Mouse (Mus musculus) gastrocnemius, postnatal 4 days (tissue): ENCODE measurements around the gene Uqcc3. TPM values are rescaled to one million over a fixed set of nuclear protein-coding genes. Genes with fewer than 3 reads are reported as not detected.

ENCODE experiments used
- DNase-seq, 2 experiments: peaks; one replicate each; pipeline ENCODE4 v3.0.0; 2021 to 2022; ENCODE audit warnings: low spot score in 2 of 2, mixed read lengths in 2 of 2
- long read RNA-seq, 2 experiments: library from polyadenylated mRNA; stranded (forward); transcript quantifications; one replicate each; pipeline ENCODE4 v2.0.0; 2021
- total RNA-seq, 2 experiments: library from RNA; stranded (reverse); gene quantifications; 2 replicates each; pipeline ENCODE4 v1.2.3; 2021

Uqcc3 gene
- 10 to 100 TPM; 48.1 to 49.3 TPM for total RNA-seq
- long read RNA-seq, experiment 1, transcript Uqcc3-201 (2 exons, 821 nt): major isoform, 38 of 39 reads
- long read RNA-seq, experiment 1, partial matches to known transcripts: 0 of 39 reads
- long read RNA-seq, experiment 1, other reads (novel, unspliced or antisense): 1 of 39 reads
- long read RNA-seq, experiment 2, transcript Uqcc3-201 (2 exons, 821 nt): major isoform, 40 of 40 reads
- long read RNA-seq, experiment 2, partial matches to known transcripts: 0 of 40 reads
- long read RNA-seq, experiment 2, other reads (novel, unspliced or antisense): 0 of 40 reads

- peak; percentile 80 to 89 for DNase-seq
Observed at GRCm38 (mm10) chr19:8880311-8881033, at the start of gene Uqcc3. TSS of gene Uqcc3 (minus strand) at chr19:8880923.

GRCm38 (mm10) chr19:8930117-8930516, 49.4 kb upstream of the Uqcc3 start:
- DNase-seq: no peak

GRCm38 (mm10) chr19:8929224-8930088, 48.7 kb upstream of the Uqcc3 start, which contains the start of the genes Rom1 and Eml3:
TSS of gene Rom1 (minus strand) at chr19:8929356.
TSS of gene Eml3 (plus strand) at chr19:8929552.
- peak; percentile 80 to 90 for DNase-seq

- no peak for DNase-seq
Observed at GRCm38 (mm10) chr19:8928689-8929223, 48.0 kb upstream of the Uqcc3 start.

DNA sequence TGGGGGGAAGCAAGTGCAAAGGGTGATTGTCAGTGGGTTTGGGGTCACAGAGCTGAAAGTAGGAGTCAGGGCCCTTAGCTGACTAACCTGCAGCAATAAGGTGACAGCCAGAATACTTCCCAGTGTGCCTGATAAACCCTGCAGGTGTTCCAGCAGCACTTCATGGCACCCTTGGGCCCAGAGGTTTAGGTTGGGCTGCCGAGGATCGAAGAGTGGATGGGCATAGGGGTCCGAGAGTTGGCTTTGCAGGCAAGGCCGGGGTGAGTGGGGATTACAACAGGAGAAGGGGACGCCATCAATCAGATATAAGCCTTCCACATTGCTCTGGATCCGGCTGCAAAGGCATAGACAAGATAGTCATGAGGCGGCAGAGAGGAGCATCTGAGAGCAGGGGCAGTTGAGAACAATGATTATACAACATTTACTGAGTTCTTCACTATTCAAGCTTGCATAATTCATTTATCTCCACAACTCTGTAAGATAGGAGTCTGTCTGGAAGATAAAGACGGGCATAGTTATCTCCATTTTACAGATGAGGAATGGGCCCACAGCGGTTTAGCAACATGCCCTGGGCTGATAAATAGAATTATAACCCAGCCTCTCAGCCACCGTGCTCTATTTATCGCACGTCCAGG, 47.3 kb upstream of the Uqcc3 start:
- no peak for DNase-seq

- no peak for DNase-seq
Observed at GRCm38 (mm10) chr19:8926766-8927165, 46.0 kb upstream of the Uqcc3 start.

DNA sequence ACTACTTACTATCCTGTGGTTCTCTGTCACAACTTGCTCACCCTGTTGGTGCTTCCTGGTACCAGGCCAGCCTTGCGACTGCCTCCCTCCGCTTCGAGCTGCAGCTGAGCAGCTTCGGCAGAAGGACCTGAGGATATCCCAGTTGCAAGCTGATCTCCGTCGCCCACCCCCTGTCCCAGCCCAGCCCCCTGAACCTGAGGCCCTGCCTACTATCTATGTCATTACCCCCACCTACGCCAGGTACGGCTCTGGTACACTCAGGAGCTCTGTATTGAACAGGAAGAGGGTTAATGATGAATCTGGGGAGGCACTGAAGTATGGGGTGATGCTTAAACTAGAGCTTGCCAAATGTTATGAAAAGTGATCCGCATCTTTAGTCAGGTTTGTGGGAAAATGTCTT, 41.0 kb upstream of the Uqcc3 start:
- DNase-seq: no peak

GRCm38 (mm10) chr19:8920836-8921291, 40.1 kb upstream of the Uqcc3 start:
- DNase-seq: no peak

DNA sequence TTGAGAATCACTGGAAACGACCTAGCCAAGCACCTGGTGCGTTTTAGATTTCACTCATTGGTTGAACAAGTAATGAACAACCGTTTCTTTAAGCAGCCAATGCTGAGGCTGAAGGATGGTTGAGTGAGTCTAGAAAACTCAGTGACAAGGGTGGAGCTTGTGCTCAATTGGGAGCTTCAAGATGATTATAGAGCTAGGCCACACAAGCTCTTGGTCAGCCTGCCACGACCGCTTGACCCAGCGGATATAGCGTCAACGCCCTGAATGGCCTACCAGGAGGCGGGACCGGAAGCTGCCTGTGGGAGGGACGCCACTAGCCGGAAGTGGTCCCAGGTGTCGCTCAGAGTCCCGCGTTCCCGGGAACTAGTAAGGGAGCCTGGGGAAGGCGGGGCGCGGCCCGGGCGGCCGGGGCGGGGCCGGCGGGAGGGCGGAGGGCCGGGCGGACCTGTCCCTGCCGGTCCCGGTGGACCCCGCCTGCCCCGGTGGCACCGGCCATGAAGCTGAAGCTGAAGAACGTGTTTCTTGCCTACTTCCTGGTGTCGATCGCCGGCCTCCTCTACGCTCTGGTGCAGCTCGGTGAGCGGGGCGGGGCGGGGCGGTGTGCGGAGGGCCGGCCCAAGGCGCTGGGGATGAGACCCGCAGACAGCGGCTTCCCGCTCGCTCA, 39.5 kb upstream of the Uqcc3 start, which contains the start of gene B3gat3:
Gene B3gat3 (plus strand): TSS at position 302 of the 664 bp plus-strand sequence.
- peak; percentile 90 to 95 for DNase-seq

DNA sequence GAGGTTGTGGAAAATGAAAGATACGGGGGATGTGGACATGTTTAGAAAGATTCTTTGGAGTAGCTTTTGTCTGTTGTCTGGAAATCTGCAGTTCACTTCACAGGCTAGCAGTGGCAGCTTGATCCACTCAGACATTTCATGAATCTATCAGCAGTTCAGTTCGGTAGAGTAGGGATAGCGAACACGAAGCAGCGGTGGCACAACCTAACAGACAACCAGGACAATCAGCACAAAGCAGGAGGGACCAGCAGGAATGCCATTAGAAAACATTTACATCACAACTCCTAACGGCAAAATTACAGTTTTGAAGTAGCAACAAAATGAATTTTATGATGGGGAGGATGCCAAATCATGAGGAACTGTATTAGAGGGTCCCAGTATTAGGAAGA, 39.0 kb upstream of the Uqcc3 start:
- no peak for DNase-seq

GRCm38 (mm10) chr19:8919000-8919399, 38.3 kb upstream of the Uqcc3 start:
- DNase-seq: no peak

DNA sequence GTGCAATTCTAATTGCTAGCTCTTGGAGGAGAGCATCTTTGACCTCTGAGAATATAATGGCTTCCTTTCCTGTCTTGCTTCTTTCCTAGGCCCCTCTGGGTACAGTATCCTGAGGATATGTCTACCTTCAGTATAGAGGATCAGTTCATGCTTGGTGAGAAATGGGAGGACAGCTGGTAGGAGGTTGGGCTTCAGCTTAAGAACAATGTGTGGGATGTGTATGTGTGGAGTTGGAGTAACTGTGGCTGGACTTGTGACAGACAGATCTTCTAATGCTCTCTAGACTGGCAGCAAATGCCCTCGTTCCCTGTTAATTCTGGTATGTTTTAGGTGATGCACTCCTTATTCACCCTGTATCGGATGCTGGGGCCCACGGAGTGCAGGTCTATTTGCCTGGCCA, 33.5 kb upstream of the Uqcc3 start:
- DNase-seq: no peak

DNA sequence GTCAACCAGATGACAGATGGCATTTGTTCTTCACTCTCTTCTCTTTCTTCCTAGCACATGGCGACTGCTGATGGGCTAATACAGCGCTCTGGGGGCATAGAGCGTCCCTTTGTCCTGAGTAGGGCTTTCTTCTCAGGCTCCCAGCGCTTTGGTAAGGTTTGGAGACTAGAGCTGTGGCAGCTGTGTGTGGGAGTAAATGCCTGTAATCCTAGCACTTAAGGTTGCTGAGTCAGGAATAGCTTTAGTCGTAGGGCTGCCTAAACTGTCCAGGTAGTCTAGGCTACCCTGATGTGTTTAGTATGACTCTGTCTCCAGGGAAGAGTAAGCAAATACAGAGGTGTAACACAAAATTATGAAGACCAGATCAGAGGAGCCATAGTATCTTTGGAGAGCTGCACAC, 31.1 kb upstream of the Uqcc3 start:
- DNase-seq: no peak

GRCm38 (mm10) chr19:8908531-8908930, 27.8 kb upstream of the Uqcc3 start:
- no peak for DNase-seq

- no peak for DNase-seq
Observed at GRCm38 (mm10) chr19:8903412-8903811, 22.7 kb upstream of the Uqcc3 start.

GRCm38 (mm10) chr19:8899079-8899478, 18.4 kb upstream of the Uqcc3 start:
- DNase-seq: no peak

- no peak for DNase-seq
Observed at GRCm38 (mm10) chr19:8898576-8898975, 17.9 kb upstream of the Uqcc3 start.

GRCm38 (mm10) chr19:8897865-8898495, 17.3 kb upstream of the Uqcc3 start, which contains the start of gene Ganab:
TSS of gene Ganab (plus strand) at chr19:8898071.
- DNase-seq: peak; percentile 88 to 95

DNA sequence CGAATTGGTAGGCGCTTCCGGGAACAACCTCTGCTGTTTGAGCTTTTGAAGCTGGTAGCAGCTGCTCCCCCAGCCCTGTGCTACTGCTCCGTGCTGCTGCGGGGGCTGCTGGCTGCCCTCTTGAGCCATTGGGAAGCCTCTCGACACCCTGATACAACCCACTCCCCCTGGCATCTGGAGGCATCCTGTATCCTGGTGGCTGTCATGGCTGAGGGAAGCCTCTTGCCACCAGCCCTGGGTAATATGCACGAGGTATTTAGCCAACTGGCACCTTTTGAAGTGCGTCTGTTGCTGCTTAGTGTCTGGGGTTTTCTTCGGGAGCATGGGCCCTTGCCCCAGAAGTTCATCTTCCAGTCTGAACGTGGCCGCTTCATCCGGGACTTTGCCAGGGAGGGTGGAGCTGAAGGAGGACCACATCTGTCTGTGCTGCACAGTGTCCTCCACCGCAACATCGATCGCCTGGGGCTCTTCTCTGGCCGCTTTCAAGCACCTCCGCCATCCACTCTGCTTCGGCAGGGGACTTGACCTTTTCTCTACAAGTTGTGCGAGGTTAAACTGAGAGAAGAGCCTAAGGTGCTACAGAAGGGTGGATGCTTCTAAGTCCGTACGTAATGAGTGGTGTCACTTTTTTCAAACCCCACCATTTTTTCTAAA, 16.6 kb upstream of the Uqcc3 start:
- DNase-seq: peak in 1 of 2 experiments; percentile 68
